Mouse (Mus musculus): ENCODE results near the gene Aamp. TPM values are rescaled to one million over a fixed set of nuclear protein-coding genes. Genes with fewer than 3 reads are reported as not detected.
"Not testable (repeated sequence)": the region's sequence is repeated elsewhere in the genome, so short reads cannot be mapped to it uniquely, and the experiment has no call there.

Aamp gene
- polyA plus RNA-seq, 1 experiment, result 123 TPM

DNA sequence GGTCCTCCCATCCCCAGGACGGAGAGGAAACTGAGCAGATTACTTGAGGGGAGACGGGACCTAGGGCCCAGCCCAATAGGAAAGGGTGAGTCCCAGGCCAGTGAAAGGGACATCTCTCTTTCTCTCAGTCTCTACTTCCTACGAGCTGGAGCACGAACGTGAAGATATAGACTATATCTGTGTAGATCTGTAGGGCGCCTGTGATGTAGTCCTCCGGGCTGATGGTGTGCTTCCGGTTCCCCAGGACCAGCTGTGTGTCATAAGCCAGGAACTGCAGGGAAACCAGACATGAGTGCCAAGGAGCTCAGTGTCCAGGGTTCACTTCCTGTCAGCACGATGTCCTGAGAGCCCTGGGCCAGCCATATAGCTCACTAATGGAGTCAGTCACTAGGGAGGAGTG is 4.7 kb upstream of the Aamp start:
- Histone ChIP-seq H3K36me3 (ENCODE audit: control insufficient read depth, insufficient read depth) (peaks cover 61% of the 10 kb centered on the region), H3K4me3 (ENCODE audit: insufficient read depth, poor library complexity, severe bottlenecking) (no peak overlapping the region), H3K27me3 (ENCODE audit: control insufficient read depth, insufficient read depth, insufficient read length) (no peaks in the 10 kb centered on the region), H3K79me2 (ENCODE audit: control insufficient read depth, insufficient read depth) (peaks cover 21% of the 10 kb centered on the region), H3ac (ENCODE audit: control insufficient read depth, insufficient read length, low read depth) (no peak overlapping the region), H3K79me3 (ENCODE audit: low read depth) (peaks cover 4% of the 10 kb centered on the region)
- TF ChIP-seq CTCF (IDR thresholded peaks at IDR 0.05; ENCODE audit: control insufficient read depth, insufficient read depth, insufficient read length) (no peak), USF1 (IDR thresholded peaks at IDR 0.05; ENCODE audit: low read depth) (no peak), MYOG (IDR thresholded peaks at IDR 0.05; ENCODE audit: control insufficient read depth, extremely low read depth, insufficient read length) (no peak), FOSL1 (IDR thresholded peaks at IDR 0.05; ENCODE audit: insufficient read depth, low read length, poor library complexity, severe bottlenecking) (no peak), MAX (IDR thresholded peaks at IDR 0.05) (no peak), MYOD1 (IDR thresholded peaks at IDR 0.05; ENCODE audit: control insufficient read depth, insufficient read length, low read depth) (no peak), CEBPB (IDR thresholded peaks at IDR 0.05; ENCODE audit: low read depth) (no peak)

- Histone ChIP-seq H3K36me3 (ENCODE audit: control insufficient read depth, insufficient read depth) (peaks cover 54% of the 10 kb centered on the region), H3ac (ENCODE audit: control insufficient read depth, insufficient read length, low read depth) (no peak overlapping the region), H3K79me2 (ENCODE audit: control insufficient read depth, insufficient read depth) (peaks cover 21% of the 10 kb centered on the region), H3K27me3 (ENCODE audit: control insufficient read depth, insufficient read depth, insufficient read length) (no peaks in the 10 kb centered on the region), H3K4me3 (ENCODE audit: insufficient read depth, poor library complexity, severe bottlenecking) (no peak overlapping the region), H3K79me3 (ENCODE audit: low read depth) (peaks cover 6% of the 10 kb centered on the region)
- TF ChIP-seq CTCF (IDR thresholded peaks at IDR 0.05; ENCODE audit: control insufficient read depth, insufficient read depth, insufficient read length) (no peak), FOSL1 (IDR thresholded peaks at IDR 0.05; ENCODE audit: insufficient read depth, low read length, poor library complexity, severe bottlenecking) (no peak), USF1 (IDR thresholded peaks at IDR 0.05; ENCODE audit: low read depth) (no peak), MYOD1 (IDR thresholded peaks at IDR 0.05; ENCODE audit: control insufficient read depth, insufficient read length, low read depth) (no peak), MYOG (IDR thresholded peaks at IDR 0.05; ENCODE audit: control insufficient read depth, extremely low read depth, insufficient read length) (no peak), MAX (IDR thresholded peaks at IDR 0.05) (no peak), CEBPB (IDR thresholded peaks at IDR 0.05; ENCODE audit: low read depth) (no peak)
Measured at GRCm38 (mm10) chr1:74288327-74288726, 3.8 kb upstream of the Aamp start.

- Histone ChIP-seq H3K79me3 (ENCODE audit: low read depth) (peaks cover 10% of the 10 kb centered on the region), H3K79me2 (ENCODE audit: control insufficient read depth, insufficient read depth) (peaks cover 31% of the 10 kb centered on the region), H3K36me3 (ENCODE audit: control insufficient read depth, insufficient read depth) (peaks cover 57% of the 10 kb centered on the region)
- not testable (repeated sequence) for H3ac ChIP-seq (ENCODE audit: control insufficient read depth, insufficient read length, low read depth); H3K27me3 ChIP-seq (ENCODE audit: control insufficient read depth, insufficient read depth, insufficient read length); H3K4me3 ChIP-seq (ENCODE audit: insufficient read depth, poor library complexity, severe bottlenecking)
Measured at GRCm38 (mm10) chr1:74286869-74287607, 2.5 kb upstream of the Aamp start.

- H3K4me3 ChIP-seq (ENCODE audit: insufficient read depth, poor library complexity, severe bottlenecking), result peak overlapping the region; percentile 57
- H3K79me2 ChIP-seq (ENCODE audit: control insufficient read depth, insufficient read depth), result peaks cover 31% of the 10 kb centered on the region
- TF ChIP-seq MYOG (IDR thresholded peaks at IDR 0.05; ENCODE audit: control insufficient read depth, extremely low read depth, insufficient read length), result no peak
- TF ChIP-seq FOSL1 (IDR thresholded peaks at IDR 0.05; ENCODE audit: insufficient read depth, low read length, poor library complexity, severe bottlenecking), result no peak
- no peak for TF ChIP-seq MYOD1 (IDR thresholded peaks at IDR 0.05; ENCODE audit: control insufficient read depth, insufficient read length, low read depth)
- TF ChIP-seq CEBPB (IDR thresholded peaks at IDR 0.05; ENCODE audit: low read depth), result no peak
- TF ChIP-seq CTCF (IDR thresholded peaks at IDR 0.05; ENCODE audit: control insufficient read depth, insufficient read depth, insufficient read length), result no peak
- no peak for TF ChIP-seq MAX (IDR thresholded peaks at IDR 0.05)
- TF ChIP-seq USF1 (IDR thresholded peaks at IDR 0.05; ENCODE audit: low read depth), result no peak
- peaks cover 60% of the 10 kb centered on the region for H3K36me3 ChIP-seq (ENCODE audit: control insufficient read depth, insufficient read depth)
- peak overlapping the region; percentile 80 for H3ac ChIP-seq (ENCODE audit: control insufficient read depth, insufficient read length, low read depth)
- H3K27me3 ChIP-seq (ENCODE audit: control insufficient read depth, insufficient read depth, insufficient read length), result no peaks in the 10 kb centered on the region
- H3K79me3 ChIP-seq (ENCODE audit: low read depth), result peaks cover 10% of the 10 kb centered on the region
Measured at GRCm38 (mm10) chr1:74285212-74286010, 873 bp upstream of the Aamp start.

DNA sequence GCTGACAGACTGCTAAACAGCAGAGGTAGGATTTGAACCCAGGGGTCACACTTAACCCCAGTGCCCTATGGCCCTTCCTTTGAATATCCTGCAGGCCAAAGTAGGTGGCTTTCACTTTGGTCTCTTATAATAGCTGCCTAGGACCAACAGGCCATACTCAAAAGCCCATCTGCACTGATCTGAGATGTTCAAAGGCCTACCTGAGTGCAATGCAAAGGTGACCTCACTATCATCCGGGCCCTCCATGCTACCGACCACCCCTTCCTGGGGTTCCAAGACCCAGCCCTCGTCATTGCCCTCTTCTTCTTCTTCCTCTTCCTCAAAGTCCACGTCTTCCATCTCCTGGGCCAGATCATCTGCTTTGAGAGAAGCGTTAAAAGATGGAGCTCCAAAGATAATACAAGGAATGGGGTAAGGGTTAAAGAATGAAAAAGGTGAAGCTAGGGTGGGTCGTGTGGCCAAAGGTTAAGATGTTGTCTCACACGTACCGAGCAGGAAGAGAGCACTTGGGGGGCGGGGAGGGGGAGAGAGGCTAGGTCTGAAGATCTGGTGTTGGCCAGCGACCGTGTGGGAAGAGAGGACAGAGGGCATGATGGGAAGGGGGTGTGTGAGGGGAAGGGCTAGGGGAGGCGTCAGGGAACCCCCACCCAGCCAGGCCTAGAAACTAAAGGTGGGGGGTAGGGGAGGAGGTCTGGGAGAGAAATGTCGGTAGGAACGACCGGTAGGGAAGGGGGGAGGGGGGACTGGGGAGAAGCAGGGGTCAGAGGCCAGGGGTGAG is 663 bp downstream of the Aamp start:
- Histone ChIP-seq H3K79me2 (ENCODE audit: control insufficient read depth, insufficient read depth) (peaks cover 31% of the 10 kb centered on the region), H3K4me3 (ENCODE audit: insufficient read depth, poor library complexity, severe bottlenecking) (peak overlapping the region; percentile 79), H3ac (ENCODE audit: control insufficient read depth, insufficient read length, low read depth) (peak overlapping the region; percentile 74), H3K36me3 (ENCODE audit: control insufficient read depth, insufficient read depth) (peaks cover 47% of the 10 kb centered on the region), H3K79me3 (ENCODE audit: low read depth) (peaks cover 10% of the 10 kb centered on the region), H3K27me3 (ENCODE audit: control insufficient read depth, insufficient read depth, insufficient read length) (no peaks in the 10 kb centered on the region)
- TF ChIP-seq MYOD1 (IDR thresholded peaks at IDR 0.05; ENCODE audit: control insufficient read depth, insufficient read length, low read depth), result no peak
- TF ChIP-seq MYOG (IDR thresholded peaks at IDR 0.05; ENCODE audit: control insufficient read depth, extremely low read depth, insufficient read length), result no peak
- TF ChIP-seq CEBPB (IDR thresholded peaks at IDR 0.05; ENCODE audit: low read depth), result no peak
- no peak for TF ChIP-seq MAX (IDR thresholded peaks at IDR 0.05)
- no peak for TF ChIP-seq CTCF (IDR thresholded peaks at IDR 0.05; ENCODE audit: control insufficient read depth, insufficient read depth, insufficient read length)
- TF ChIP-seq USF1 (IDR thresholded peaks at IDR 0.05; ENCODE audit: low read depth), result no peak
- TF ChIP-seq FOSL1 (IDR thresholded peaks at IDR 0.05; ENCODE audit: insufficient read depth, low read length, poor library complexity, severe bottlenecking), result no peak

Measured in C2C12 (cell line).